Mouse (Mus musculus) heart, embryonic 16.5 days (tissue): ENCODE data around the gene Izumo1. TPM values are rescaled to one million over a fixed set of nuclear protein-coding genes. Genes with fewer than 3 reads are reported as not detected.
"Not testable (repeated sequence)": the region's sequence is repeated elsewhere in the genome, so short reads cannot be mapped to it uniquely, and the experiment has no call there.

Experiments
- ATAC-seq: fragments of 200-750 bp; cut with Nextera tagmentation; replicated peaks from 2 replicates; pipeline ENCODE4 v1.8.0; 2017; ENCODE audit warnings: moderate number of reproducible peaks; ENCODE audit not compliant: insufficient read depth, low FRiP score; ENCODE audit errors: extremely low read depth
- H3K27ac ChIP-seq: fragments of 300-500 bp; sonication (generic); 2 replicates; pipeline ENCODE4 v1.5.1; 2014; ENCODE audit warnings: mild to moderate bottlenecking, low read length, control low read depth, moderate library complexity
- H3K27me3 ChIP-seq: fragments of 300-500 bp; sonication (generic); 2 replicates; pipeline ENCODE4 v1.6.1; 2014; ENCODE audit warnings: low read length, mixed read lengths; ENCODE audit not compliant: control insufficient read depth, insufficient read depth
- H3K36me3 ChIP-seq: fragments of 300-500 bp; sonication (generic); 2 replicates; pipeline ENCODE4 v1.6.1; 2014; ENCODE audit not compliant: control insufficient read depth, insufficient read depth
- H3K4me1 ChIP-seq: fragments of 300-500 bp; sonication (generic); 2 replicates; pipeline ENCODE4 v1.6.1; 2014; ENCODE audit warnings: low read length, mixed read lengths; ENCODE audit not compliant: control insufficient read depth, insufficient read depth
- H3K4me2 ChIP-seq: fragments of 300-500 bp; sonication (generic); 2 replicates; pipeline ENCODE4 v1.6.1; 2014; ENCODE audit warnings: low read depth, mild to moderate bottlenecking, control low read depth, low read length
- H3K4me3 ChIP-seq: fragments of 300-500 bp; sonication (generic); 2 replicates; pipeline ENCODE4 v1.5.1; 2014; ENCODE audit warnings: mild to moderate bottlenecking, control low read depth, low read length
- H3K9ac ChIP-seq: fragments of 300-500 bp; sonication (generic); 2 replicates; pipeline ENCODE4 v1.6.1; 2014; ENCODE audit warnings: low read length, control low read depth
- H3K9me3 ChIP-seq: fragments of 300-500 bp; sonication (generic); replicated peaks from 2 replicates; pipeline ENCODE4 v1.6.1; 2016; ENCODE audit warnings: low read length; ENCODE audit not compliant: control insufficient read depth
- WGBS: fragments of 180-500 bp; shearing (Covaris S2); extraction: QIAGEN DNeasy Blood & Tissue Kit; methylation state at CpG from one replicate; pipeline ENCODE4 v1.1.7; 2014; 5-methylcytosine and 5-hydroxymethylcytosine counted together
- polyA plus RNA-seq: library from polyadenylated mRNA; unstranded; fragments of >200 nt; fragmentation: Nextera tagmentation; extraction: Ambion mirVana; gene quantifications from 2 replicates; pipeline ENCODE4 v1.2.1, GENCODE M21; 2015

The Izumo1 gene
- polyA plus RNA-seq, 1 experiment from 2014 or later: 0.26 TPM

DNA sequence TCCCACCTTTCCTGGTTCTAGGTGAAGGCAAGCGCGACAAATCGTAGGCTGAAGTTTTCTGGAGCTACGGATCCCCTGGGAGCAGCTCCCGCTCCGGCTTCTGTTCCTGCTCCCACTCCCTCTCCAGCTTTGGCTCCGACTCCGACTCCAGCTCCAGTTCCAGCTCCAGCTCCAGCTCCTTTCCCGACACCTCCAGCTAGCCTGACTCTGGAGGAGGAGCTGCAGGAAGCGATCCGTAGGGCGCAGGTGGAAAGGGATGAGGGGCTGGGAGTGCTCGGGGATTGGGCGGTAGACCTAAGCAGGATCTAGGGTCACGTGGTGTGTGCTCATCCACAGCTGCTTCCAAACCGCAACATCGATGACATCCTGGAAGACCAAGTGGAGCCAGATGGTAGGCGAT is 22.6 kb downstream of the Izumo1 start:
- Histone ChIP-seq H3K27ac (peak overlapping the region; percentile 75), H3K9ac (peak overlapping the region; percentile 6), H3K4me2 (peak overlapping the region; percentile 67), H3K9me3 (no peaks in the 10 kb centered on the region), H3K36me3 (no peaks in the 10 kb centered on the region), H3K4me1 (peaks cover 38% of the 10 kb centered on the region), H3K4me3 (peak overlapping the region; percentile 48), H3K27me3 (no peaks in the 10 kb centered on the region)
- ATAC-seq: no peak
- WGBS: 22% methylated on average over 18 of the region's 18 CpGs

DNA sequence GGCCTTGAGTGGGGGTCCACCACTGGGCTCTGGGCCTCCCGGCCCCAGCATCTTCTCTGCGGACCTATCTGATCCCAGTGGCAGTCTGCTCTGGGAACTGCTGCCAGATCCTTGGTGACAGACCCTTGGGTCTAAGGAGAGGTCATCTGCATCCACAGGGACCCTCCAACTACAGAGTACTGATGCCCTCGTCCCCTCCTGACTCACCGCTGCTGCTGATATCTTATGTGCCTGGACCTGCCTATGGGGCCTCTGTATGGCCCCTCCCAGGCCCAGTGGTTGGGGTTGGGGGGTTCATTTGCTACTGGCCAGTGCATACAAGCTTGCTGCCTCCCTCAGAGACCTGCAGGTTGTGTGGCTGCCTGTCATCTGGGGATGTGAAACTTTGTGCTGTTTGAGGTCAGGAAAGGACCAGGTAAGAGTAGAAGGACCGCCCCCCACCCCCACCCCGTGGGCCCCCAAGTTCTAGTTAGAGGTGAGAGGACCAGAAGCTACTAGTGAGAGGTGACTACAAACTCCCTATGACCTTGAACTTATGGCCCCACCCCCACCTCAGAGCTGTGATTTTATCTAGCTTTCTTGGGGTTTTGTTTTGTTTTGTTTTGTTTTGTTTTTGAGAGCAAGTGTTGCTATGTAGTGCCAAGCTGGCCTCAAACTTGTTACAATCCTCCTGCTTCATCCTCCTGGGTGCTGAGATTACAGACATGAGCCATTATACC is 23.4 kb downstream of the Izumo1 start:
- H3K4me1 ChIP-seq: peaks cover 40% of the 10 kb centered on the region
- 68% methylated on average over 6 of the region's 6 CpGs for WGBS
- no peak overlapping the region for H3K4me3 ChIP-seq
- H3K4me2 ChIP-seq: no peak overlapping the region; the same call in 1 of the 2 replicates
- no peaks in the 10 kb centered on the region for H3K36me3 ChIP-seq
- no peak overlapping the region for H3K27ac ChIP-seq
- no peaks in the 10 kb centered on the region for H3K27me3 ChIP-seq
- H3K9me3 ChIP-seq: no peaks in the 10 kb centered on the region
- H3K9ac ChIP-seq: no peak overlapping the region
- ATAC-seq: no peak

DNA sequence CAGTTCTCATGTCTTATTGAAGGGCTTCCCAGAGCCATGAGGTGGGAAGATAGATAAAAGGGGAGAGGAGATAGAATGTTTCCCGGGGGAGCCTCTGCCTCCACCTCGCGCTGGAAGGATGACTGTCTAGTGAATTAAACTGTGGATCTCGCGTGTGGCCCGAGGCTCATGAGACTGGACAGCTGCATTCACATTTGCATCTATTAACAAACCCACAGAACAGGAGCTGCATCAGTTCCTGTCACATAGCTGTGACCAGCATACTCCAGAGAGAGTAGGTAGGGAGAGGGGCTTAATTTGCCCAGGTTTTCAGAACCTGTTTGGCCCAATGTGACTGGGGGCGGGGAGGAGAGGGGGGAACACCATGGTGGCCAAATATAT is 24.0 kb downstream of the Izumo1 start:
- Histone ChIP-seq H3K36me3 (no peaks in the 10 kb centered on the region), H3K4me3 (no peak overlapping the region), H3K27ac (no peak overlapping the region), H3K4me2 (no peak overlapping the region), H3K4me1 (peaks cover 40% of the 10 kb centered on the region), H3K9ac (no peak overlapping the region), H3K27me3 (no peaks in the 10 kb centered on the region), H3K9me3 (no peaks in the 10 kb centered on the region)
- WGBS: 81% methylated on average over 7 of the region's 7 CpGs
- no peak for ATAC-seq

DNA sequence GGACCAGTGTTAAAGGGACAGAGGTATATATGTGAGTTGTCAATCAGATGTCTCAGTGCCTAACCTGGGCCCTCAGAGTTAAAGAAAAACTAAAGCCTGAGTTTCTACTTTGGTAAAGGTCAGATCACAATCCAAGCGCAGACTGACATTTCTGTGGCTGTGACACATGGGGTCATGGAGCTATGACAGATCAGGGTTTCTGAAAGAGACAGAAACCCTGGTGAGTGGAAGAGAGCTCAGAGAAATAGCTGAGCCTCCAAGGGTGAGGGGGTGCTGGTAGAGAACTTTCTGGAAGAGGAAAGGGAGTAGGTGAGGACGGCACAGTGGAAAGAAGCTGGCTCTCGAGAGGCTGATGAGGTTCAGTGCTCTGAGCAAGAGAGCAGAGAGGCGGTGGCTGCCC is 25.1 kb downstream of the Izumo1 start:
- H3K9ac ChIP-seq: no peak overlapping the region
- no peaks in the 10 kb centered on the region for H3K36me3 ChIP-seq
- H3K4me1 ChIP-seq: peaks cover 29% of the 10 kb centered on the region
- no peak overlapping the region for H3K27ac ChIP-seq
- ATAC-seq: no peak
- H3K4me2 ChIP-seq: no peak overlapping the region
- H3K27me3 ChIP-seq: no peaks in the 10 kb centered on the region
- H3K4me3 ChIP-seq: no peak overlapping the region
- H3K9me3 ChIP-seq: no peaks in the 10 kb centered on the region
- 86% methylated on average over 4 of the region's 4 CpGs for WGBS

DNA sequence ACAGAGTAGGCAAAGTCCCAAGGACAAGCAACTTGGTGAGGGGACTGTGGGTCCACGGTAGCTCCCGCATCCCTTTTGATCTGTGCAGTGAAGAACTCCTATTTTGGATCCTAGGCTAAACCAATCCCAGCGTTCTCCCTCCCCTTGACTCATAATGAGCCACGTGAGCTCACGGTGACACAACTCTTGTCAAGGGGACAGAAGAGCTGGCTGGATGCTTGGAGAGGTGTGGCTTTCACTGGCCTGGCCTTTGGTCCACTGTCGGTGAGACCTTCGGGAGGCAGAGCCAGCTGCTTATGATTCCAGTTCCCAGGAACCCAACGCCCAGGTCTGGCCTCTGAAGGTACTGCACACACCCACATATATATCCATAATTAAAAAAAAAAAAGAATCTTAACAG is 27.7 kb downstream of the Izumo1 start:
- H3K27me3 ChIP-seq: no peaks in the 10 kb centered on the region
- H3K4me3 ChIP-seq: no peak overlapping the region; the same call in 1 of the 2 replicates
- H3K36me3 ChIP-seq: no peaks in the 10 kb centered on the region
- 42% methylated on average over 8 of the region's 8 CpGs for WGBS
- H3K4me2 ChIP-seq: peak overlapping the region; percentile 44
- H3K27ac ChIP-seq: peak overlapping the region; percentile 96
- peaks cover 15% of the 10 kb centered on the region for H3K4me1 ChIP-seq
- peak; percentile 71 for ATAC-seq
- no peak overlapping the region; the same call in 1 of the 2 replicates for H3K9ac ChIP-seq
- H3K9me3 ChIP-seq: no peaks in the 10 kb centered on the region

DNA sequence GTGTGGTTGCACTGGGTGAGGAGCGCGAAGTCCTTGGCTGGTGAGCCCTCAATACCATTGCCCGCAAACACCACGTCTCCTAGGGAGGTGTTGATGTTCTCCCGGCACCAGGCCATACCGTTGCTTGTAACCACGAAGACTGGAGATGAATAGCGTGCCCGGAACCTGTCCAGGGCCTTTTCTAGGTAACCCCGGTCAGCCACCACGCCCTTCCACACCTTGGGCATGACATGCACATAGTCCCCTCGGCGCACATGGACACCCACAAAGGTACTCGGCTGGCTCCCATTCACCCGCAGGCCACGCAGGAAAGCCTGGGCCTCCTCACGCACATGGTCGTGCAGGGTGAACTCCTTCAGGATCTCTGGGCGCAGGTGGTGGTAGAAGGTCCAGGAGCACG is 28.9 kb downstream of the Izumo1 start:
- WGBS: 94% methylated on average over 19 of the region's 20 CpGs
- H3K4me3 ChIP-seq, H3K27ac ChIP-seq, ATAC-seq, H3K9me3 ChIP-seq, H3K9ac ChIP-seq, H3K27me3 ChIP-seq, H3K36me3 ChIP-seq, H3K4me2 ChIP-seq: not testable (repeated sequence)
- peaks cover 13% of the 10 kb centered on the region for H3K4me1 ChIP-seq

DNA sequence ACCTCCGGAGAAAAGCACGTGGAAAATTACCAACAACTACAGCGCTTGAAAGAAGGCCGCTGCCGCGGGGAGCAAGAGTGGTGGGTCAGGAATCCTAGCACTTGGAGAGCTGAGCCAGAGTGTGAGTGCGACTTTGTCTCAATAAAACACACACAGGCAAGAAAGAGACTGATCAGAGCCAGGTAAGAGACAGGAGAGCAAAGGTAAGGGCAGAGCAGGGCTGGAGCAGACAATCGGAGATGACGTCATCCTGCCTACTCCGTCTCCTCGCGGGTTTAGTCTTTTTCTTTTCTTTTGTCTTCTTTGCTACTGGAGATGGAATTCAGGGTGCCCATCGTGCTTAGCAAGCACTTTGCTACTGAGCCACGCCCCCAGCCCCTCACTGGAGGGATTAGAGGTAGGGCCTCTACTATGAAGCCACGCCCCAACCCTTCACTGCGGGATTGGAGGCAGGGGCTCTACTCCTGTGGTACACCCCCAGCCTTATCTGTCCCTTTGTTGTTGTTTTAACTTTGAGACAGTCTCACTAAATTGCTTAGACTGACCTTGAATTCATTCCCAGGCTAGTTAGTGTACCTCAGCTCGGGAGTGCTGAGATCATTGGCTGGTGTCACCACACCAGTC is 32.9 kb downstream of the Izumo1 start:
- no peak for ATAC-seq
- Histone ChIP-seq H3K4me3 (peak overlapping the region; percentile 23), H3K4me2 (peak overlapping the region; percentile 49), H3K4me1 (peaks cover 9% of the 10 kb centered on the region), H3K27ac (no peak overlapping the region), H3K27me3 (no peaks in the 10 kb centered on the region), H3K9me3 (peaks cover 7% of the 10 kb centered on the region), H3K9ac (no peak overlapping the region), H3K36me3 (no peaks in the 10 kb centered on the region)
- 30% methylated on average over 17 of the region's 17 CpGs for WGBS

DNA sequence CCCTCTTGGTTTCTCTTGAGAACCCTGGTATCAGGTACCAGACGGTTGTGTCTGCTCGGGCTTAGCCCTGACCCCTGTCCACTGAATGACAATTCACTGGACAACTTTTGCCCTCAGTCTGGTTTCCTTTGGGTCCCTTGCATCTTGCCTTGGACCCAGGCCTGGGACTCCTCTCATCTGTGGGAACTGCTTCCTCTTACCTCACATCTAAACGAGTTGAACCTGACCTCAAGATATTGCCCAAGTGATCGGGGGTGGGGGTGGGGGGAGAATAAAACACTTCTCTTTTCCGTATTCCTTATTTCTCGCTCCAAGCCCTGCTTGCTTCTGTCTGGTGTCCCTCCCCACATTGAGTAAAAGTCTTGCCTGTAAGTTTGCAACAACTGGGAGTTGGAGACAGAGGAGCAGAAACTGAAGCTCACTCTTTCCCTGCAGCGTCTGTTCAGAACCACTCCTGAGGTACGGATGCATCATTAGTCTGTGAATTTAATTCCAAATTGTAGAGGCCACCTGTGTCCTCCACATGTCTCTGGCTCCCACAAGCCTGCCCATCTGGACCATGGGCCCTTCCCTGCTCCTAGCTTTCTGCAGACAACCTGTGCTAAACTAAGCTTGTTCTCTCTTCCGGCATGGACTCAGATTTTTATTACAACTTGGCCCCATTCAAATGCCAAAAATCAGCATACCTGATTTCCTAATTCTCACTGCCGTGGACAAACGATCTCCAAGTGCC is 39.3 kb downstream of the Izumo1 start:
- Histone ChIP-seq H3K27me3 (no peaks in the 10 kb centered on the region), H3K36me3 (no peaks in the 10 kb centered on the region), H3K27ac (no peak overlapping the region), H3K4me2 (no peak overlapping the region), H3K9ac (no peak overlapping the region), H3K9me3 (peaks cover 7% of the 10 kb centered on the region), H3K4me1 (0 out of 2 replicates have a peak, but pooled peaks cover 4% of the 10 kb centered on the region), H3K4me3 (no peak overlapping the region)
- no peak for ATAC-seq
- 77% methylated on average over 11 of the region's 11 CpGs for WGBS

DNA sequence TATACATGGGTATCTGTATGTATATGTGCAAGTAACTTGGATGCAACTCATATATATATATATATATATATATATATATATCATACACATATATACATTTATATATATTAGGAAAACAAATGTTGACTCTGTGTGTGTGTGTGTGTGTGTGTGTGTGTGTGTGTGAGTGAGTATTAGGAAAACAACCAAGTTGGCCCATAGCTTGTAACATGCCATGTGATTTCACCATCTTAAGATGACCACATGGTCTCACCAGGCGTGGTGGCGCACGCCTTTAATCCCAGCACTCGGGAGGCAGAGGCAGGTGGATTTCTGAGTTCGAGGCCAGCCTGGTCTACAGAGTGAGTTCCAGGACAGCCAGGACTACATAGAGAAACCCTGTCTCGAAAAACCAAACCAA is 40.1 kb downstream of the Izumo1 start:
- not testable (repeated sequence) for H3K4me2 ChIP-seq, H3K27ac ChIP-seq, H3K4me1 ChIP-seq, ATAC-seq, H3K4me3 ChIP-seq, H3K27me3 ChIP-seq, H3K9me3 ChIP-seq, H3K36me3 ChIP-seq, H3K9ac ChIP-seq
- 95% methylated on average over 5 of the region's 6 CpGs for WGBS
